Mouse (Mus musculus) effector memory CD4-positive, alpha-beta T cell, adult 5 months (primary cell): Measurements from ENCODE around the gene Entpd6. TPM values are rescaled to one million over a fixed set of nuclear protein-coding genes. Genes with fewer than 3 reads are reported as not detected.

ENCODE experiments used
- polyA plus RNA-seq: library from polyadenylated mRNA; unstranded; fragments of 100-300 nt; shearing (Covaris generic); gene quantifications from one replicate; pipeline ENCODE4 v1.2.1, GENCODE M21; 2017

Entpd6 gene
- 70.3 TPM for polyA plus RNA-seq

DNA sequence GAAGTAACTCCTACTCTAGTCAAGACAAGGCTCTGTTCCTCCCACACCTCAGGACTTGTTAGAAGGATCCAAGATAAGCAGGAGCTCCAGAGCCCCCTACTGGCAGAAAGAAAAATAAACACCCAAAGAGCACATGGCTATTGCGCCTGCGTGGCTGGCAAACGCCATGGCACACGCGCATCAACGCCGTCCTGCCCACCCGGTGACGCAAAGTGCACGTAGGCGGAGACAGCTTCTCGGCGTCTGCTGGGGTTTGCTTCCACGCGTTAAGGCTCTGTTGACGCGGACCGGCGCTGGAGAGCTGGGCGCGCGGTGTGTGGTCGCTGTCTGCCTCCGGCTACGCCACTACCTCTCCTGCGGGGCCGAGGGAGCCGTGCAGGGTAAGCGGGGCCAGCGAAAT, at the start of gene Entpd6:
TSS of gene Entpd6 (plus strand) at position 189 of the 400 bp plus-strand sequence.

DNA sequence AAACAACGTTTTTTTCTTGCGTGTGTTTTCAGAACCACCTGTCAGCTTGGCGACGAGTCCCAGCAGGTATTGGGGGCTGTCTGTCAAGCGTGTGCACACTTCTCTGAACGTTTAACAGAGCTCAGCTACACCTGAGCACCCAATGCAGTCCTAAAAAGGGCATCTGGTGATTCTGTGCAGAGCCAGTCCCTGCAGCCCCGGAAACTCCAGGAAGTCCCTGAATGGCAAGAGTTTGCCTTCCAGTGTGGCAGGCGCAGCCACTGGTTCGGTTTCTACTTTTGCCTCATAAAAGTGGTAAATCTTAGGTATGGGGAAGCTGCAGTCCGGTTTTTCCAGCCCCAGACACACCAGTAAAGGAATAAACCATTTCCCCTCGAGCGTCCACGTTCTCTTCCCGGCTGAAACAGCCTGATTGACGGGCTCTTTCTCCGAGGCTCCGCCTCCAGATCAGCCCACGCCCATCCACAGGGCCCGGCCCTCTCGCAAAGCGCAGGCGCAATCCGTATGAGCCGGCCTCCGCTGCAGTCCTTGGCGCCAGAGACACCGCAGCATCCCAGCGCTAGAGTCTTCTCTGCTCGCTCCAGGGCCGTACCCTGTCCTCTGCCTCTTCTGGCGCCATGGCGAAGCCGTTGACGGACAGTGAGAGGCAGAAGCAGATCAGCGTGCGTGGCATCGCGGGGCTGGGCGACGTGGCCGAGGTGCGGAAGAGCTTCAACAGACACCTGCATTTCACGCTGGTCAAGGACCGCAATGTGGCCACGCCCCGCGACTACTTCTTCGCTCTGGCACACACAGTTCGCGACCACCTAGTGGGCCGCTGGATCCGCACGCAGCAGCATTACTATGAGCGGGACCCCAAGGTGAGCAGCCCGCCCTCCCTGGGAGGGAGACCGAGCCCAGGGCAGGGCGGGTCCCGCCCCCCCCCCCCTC, 37.7 kb downstream of the Entpd6 start, which contains the start of gene Pygb:
TSS of gene Pygb (plus strand) at position 485 of the 930 bp plus-strand sequence.

Other genes starting within 250 kb of the Entpd6 start
- 119 TPM for gene Cst7, start 178.6 kb upstream of the Entpd6 start, polyA plus RNA-seq
- 34.5 TPM for gene Apmap, start 140.5 kb upstream of the Entpd6 start, polyA plus RNA-seq
- 29.8 TPM for gene Acss1, start 80.5 kb upstream of the Entpd6 start, polyA plus RNA-seq
- gene Vsx1, start 59.7 kb upstream of the Entpd6 start, polyA plus RNA-seq = not detected
- gene Pygb, start 37.7 kb downstream of the Entpd6 start, polyA plus RNA-seq = 44.5 TPM
- 49.4 TPM for gene Abhd12, start 155.7 kb downstream of the Entpd6 start, polyA plus RNA-seq
- gene Gins1, start 156.4 kb downstream of the Entpd6 start, polyA plus RNA-seq = 2.4 TPM